Mouse (Mus musculus) megakaryocyte-erythroid progenitor cell, adult 5-6 weeks (primary cell): ENCODE measurements around the gene Thg1l. TPM values are rescaled to one million over a fixed set of nuclear protein-coding genes. Genes with fewer than 3 reads are reported as not detected.
A peak's percentile ranks its signal among the peaks of the same experiment; 100 is the strongest.

Source experiments
- ATAC-seq: replicated peaks from 2 replicates; pipeline ENCODE4 v1.8.0; 2016; ENCODE audit warnings: mild to moderate bottlenecking, inconsistent platforms; ENCODE audit not compliant: severe bottlenecking, poor library complexity, low FRiP score, low TSS enrichment
- total RNA-seq, 2 experiments: library from RNA; stranded (forward) in 1 of 2; stranded (reverse) in 1 of 2; fragments of 200-1000, 215-1000 nt in 1 of 2; fragments of >200 nt in 1 of 2; fragmentation: Nextera tagmentation in 1 of 2; gene quantifications; 2 replicates each; pipeline ENCODE4 v1.2.3; 2014 to 2017

The Thg1l gene
- total RNA-seq (2014; fragmentation: Nextera tagmentation) (25.1 and 33.2 TPM in 2 replicates), total RNA-seq (2017) (43.7 and 54.6 TPM in 2 replicates)

DNA sequence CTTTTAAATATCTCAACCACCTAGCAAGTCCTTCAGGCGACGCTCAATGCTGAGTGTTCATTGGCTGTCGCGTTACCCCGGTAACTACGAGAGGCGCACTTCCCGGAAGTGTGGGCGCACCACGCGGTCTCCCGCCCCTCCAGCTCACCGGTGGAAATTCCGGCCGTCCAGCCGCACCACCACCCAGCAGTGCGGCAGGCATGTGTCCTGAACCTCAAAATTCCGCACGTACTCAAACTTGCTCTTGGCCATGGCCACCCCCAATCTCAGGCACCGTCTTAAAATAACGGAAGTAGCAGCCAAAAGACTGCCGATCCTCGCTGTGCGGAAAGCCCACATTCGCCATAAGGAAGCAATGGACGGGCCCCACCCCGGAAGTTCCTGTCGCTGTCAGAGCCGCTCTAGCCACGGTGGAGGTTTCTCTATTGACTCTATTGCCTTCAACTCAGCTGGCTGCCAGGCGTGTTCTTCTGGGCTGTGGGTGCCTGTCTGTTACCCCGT, at the start of gene Thg1l:
TSS of gene Thg1l (minus strand) at position 368 of the 501 bp plus-strand sequence.
- ATAC-seq, result peak; percentile 99

DNA sequence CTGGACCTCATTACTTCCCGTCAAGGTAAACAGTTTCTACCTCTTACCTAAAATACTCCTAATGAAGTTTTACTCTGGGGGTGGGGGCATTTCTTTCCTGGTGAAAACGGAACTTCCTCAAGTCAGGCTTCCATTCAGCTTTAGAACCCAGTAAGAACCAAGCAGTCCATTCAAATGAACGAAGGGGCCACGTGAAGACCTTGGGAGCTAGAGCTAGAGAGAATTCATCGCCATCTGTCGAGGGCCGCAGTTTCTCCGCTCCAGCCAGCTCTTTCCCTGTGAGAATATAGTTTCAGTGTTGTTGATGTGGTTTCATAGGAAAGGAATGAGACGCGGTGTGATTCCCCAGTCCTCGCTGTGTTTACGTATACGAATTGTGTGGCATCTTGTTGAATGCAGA, 36.8 kb upstream of the Thg1l start:
- ATAC-seq, result no peak

DNA sequence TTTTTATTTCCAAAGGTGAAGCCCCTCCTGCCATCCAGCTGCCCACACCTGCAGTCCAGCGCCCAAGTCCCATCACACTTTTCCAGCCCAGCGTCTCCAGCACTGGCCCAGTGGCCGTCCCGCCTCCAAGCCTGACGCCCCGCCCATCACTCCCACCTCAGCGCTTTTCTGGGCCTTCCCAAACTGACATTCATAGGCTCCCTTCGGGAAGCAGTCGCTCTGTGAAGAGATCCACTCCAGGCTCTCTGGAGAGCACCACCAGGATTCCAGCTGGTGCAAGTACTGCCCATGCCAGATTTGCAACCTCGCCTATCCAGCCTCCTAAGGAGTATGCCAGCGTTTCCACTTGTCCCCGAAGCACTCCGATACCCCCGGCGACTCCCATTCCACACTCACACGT, 36.3 kb upstream of the Thg1l start:
- no peak for ATAC-seq

- no peak for ATAC-seq
Observed at GRCm38 (mm10) chr11:45980893-45981253, 25.6 kb upstream of the Thg1l start.

DNA sequence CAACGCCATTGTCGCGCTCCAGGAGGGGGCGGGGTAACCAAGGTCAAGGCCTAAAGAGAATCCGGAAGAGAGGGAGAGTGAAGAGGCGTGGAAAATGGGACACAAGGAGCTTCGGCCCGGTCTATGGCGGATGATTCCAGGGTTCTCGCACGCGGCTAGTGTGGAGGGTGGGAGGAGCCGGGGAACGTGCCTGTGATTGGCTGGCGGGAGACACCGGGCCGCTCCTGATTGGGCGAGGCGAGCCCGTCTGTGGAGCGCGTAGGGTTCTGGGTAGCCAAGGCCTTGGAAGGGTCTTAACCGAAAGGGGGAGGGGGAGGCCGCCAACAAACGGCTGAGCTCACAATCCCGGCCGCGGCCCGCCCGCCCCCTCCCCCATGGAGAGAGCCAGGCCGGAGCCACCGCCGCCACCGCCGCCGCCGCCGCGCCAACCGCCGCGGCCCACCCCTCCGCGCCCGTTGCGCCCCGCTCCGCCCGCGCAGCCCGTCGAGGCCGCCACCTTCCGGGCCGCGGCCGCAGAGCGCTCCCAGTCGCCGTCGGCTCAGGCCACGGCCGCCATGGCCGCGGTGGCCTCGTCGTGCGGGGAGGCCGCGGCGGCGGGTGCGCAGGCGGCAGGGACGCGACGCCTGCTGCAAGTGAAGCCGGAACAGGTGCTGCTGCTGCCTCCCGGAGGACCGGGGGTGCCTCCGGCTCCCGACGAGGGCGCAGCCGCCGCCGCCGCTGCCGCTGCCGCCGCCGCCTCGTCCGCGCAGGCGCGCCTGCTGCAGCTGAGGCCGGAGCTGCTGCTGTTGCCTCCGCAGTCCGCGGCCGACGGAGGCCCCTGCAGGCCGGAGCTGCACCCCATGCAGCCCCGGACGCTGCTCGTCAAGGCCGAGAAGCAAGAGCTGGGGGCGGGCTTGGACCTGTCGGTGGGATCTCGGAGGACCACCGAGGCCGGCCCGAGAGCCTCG, 24.9 kb upstream of the Thg1l start, which contains the start of gene Sox30:
TSS of gene Sox30 (plus strand) at position 365 of the 947 bp plus-strand sequence.
- ATAC-seq, result peak; percentile 63

DNA sequence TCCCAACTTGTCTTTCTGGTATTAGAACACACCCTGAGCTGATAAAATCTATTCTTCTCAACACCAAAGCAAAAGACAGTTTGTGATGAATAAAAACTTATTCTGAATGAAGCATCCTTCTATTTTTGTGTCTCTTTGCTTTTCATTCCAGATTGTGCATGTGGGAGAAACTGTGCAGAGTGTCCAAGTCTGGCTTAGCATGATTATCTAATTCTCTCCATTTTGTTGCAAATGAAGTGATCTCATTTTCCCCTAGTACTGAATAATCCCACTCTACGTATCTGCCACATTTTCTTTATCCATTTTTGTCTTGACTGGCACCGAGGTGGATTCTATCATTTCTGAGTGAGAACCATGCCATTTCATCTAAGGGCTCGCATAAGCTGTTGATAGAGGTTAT, 20.8 kb upstream of the Thg1l start:
- ATAC-seq, result no peak

DNA sequence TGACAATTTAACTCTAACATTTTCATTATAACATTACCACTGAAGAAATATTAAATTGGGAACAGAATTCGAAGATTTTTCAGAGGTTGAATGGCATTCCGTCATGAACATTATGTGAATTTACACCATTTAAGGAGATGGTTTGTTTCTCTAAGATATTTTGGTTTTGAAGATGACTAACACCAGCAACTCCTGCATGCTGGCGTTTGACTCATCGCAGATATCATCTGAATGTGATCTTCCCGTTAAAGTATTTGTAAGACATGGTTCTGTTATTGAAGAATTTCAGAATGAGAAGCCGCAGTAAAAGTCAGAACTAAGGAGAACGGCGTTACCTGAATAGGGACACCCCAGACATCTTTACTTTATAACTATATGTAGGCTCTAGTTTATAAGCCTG, 19.2 kb upstream of the Thg1l start:
- no peak for ATAC-seq

GRCm38 (mm10) chr11:45973635-45974034, 18.3 kb upstream of the Thg1l start:
- no peak for ATAC-seq

DNA sequence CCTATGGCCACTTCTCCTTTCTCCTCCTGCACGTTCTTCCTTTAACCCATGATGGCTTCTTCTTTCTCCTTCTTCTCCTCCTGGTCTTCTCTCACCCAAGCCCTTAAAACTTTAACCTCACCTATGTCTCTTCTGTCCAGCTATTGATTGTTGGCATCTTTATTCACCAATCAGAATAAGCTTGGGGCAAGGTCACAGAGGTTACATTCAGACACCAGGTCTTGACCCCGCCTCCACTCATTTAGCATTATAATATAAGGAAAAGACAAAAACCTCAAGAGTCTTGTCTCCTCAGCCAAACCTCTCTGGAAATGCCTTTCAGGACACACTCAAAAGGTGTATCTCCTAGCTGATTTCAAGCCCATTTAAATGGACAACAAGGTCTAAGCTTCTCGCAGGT, 13.2 kb upstream of the Thg1l start:
- ATAC-seq, result no peak

GRCm38 (mm10) chr11:45966896-45967295, 11.6 kb upstream of the Thg1l start:
- no peak for ATAC-seq

GRCm38 (mm10) chr11:45960003-45960402, 4.7 kb upstream of the Thg1l start:
- no peak for ATAC-seq

GRCm38 (mm10) chr11:45959598-45959997, 4.3 kb upstream of the Thg1l start:
- ATAC-seq, result no peak

GRCm38 (mm10) chr11:45947491-45947890, 7.8 kb downstream of the Thg1l start:
- ATAC-seq, result no peak

DNA sequence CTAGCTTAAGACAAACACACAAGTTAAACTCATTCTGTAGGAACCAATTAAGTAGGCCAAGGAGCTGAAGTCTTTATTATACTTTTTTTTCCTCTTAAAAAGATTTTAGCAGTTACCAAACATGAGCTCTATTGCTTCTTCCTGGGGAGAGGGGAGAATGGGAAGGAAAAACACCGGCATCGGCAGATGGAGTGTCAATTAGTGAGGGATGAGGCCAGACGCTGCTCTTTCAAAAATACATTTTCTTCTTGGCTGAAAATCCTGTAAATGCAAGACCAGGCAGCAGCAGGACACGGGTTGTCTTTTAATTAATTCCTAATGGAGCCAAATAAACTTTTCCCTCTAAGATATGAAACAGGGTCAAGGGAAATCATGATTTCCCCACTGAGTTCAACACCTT, 8.5 kb downstream of the Thg1l start:
- no peak for ATAC-seq

DNA sequence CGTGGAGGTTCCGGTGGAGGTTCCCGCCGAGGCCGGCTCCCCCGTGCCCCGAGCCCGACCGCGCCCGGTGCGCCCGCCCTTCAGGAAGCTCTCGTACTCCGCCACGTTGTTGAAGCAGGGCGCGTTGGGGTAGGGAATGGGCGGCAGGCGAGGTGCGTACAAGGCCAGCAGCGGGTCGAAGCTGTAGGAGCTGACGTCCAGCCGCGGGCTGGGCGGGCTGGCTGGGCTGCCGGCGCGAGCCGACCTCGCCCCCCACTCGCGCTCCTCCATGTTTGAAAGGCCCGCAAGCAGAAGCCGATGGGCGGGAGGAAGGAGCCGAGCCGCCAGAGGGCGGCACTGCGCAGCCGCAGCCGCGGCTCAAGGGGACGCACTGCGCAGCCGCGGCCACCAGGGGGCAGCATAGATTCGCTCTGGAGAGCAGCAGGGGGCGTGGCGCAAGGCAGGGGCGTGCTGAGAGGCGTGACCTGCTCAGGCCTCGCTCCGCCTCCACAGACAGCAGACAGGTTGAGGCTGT, 10.6 kb downstream of the Thg1l start, which contains the start of gene Lsm11:
TSS of gene Lsm11 (minus strand) at position 293 of the 514 bp plus-strand sequence.
- peak; percentile 85 for ATAC-seq

GRCm38 (mm10) chr11:45943891-45944642, 11.2 kb downstream of the Thg1l start:
- ATAC-seq, result peak; percentile 39

DNA sequence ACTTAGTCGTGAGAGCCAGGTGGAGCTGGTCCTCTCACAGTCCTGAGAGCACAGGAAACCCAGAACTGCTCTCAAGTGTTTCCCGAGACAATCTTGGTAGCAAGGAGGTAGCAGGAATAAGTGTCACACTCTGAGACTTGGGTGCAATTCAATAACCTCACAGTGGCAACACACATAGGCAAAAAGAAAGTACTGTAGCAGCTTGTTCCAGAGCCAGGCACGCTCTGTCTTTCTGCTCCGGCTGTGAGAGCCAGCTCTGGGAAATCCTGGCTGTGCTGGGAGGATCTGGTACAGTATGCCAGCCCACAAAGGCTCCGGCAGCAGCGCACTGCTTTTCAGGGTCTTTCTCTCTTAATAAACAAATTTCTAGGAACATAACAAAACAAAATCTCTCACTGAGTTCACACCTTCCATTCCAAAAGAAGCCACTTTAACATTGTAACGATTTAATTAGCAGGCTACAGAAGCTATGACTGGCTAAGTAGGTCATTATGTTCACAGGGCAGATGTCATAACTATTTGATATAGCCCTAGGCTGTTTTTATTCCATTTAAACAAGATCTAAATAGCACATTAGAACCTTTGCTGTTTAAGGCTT, 12.1 kb downstream of the Thg1l start:
- no peak for ATAC-seq

GRCm38 (mm10) chr11:45942281-45942680, 13.0 kb downstream of the Thg1l start:
- no peak for ATAC-seq

GRCm38 (mm10) chr11:45938917-45939316, 16.4 kb downstream of the Thg1l start:
- ATAC-seq, result peak; percentile 71

- ATAC-seq, result no peak
Observed at GRCm38 (mm10) chr11:45937478-45937877, 17.8 kb downstream of the Thg1l start.
